Mouse (Mus musculus): Measurements from ENCODE around the gene Triml1.

DNA sequence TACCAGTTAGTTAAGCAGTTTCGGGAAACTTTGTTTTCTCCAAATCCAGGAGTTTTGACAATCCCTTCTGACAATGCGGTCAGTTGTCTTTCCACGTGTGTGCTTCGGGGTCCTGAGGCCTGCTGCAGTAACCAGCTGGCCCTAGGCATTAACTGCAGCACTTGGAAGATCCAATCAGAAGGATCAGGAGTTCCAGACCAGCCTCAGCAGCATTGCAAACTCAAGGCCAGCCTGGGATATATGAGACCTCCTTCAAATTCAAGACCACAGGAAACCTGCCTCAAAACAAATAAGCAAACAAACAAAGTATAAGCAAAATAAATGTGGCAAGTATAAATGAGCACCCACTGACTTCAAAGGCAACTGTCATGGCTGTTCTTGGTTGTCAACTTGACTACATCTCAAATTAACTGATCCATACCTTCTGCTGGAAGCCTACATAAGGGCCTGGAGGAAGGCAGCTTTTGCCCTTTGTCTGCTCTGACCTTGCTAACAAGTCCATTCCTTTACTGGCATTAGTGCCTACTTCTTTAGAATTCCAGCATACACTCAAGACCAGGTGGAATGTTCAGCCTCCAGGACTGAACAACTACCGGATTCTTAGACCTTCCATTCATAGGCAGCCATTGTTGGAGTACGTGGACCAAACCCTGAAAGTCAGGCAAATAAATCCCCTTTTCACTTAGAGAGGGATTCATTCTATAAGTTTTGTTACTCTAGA is 35.6 kb upstream of the Triml1 start:
- TF ChIP-seq CTCF (conservative IDR thresholded peaks at IDR 0.05; ENCODE audit: low read length) (no peak), NANOG (IDR thresholded peaks at IDR 0.05; ENCODE audit: borderline replicate concordance, low read length) (no peak)
